Mouse (Mus musculus) midbrain, embryonic 14.5 days (tissue): ENCODE data around the gene Lbh. TPM values are rescaled to one million over a fixed set of nuclear protein-coding genes. Genes with fewer than 3 reads are reported as not detected.

Experiments
- ATAC-seq: fragments of 200-750 bp; cut with Nextera tagmentation; 2 replicates; pipeline ENCODE4 v1.8.0; 2017; ENCODE audit warnings: moderate number of reproducible peaks, moderate library complexity; ENCODE audit not compliant: low FRiP score, low TSS enrichment
- DNase-seq: peaks from one replicate; pipeline ENCODE4 v3.0.0-alpha.2; 2015
- H3K27ac ChIP-seq: fragments of 300-500 bp; sonication (generic); replicated peaks from 2 replicates; pipeline ENCODE4 v1.5.1; 2014; ENCODE audit warnings: mild to moderate bottlenecking, low read depth, low read length, moderate library complexity
- H3K27me3 ChIP-seq: fragments of 300-500 bp; sonication (generic); 2 replicates; pipeline ENCODE4 v1.6.1; 2014; ENCODE audit warnings: low read length, control low read depth, mixed read lengths; ENCODE audit not compliant: control insufficient read depth, insufficient read depth
- H3K36me3 ChIP-seq: fragments of 300-500 bp; sonication (generic); 2 replicates; pipeline ENCODE4 v1.6.1; 2014; ENCODE audit warnings: low read length, control low read depth; ENCODE audit not compliant: control insufficient read depth, insufficient read depth
- H3K4me1 ChIP-seq: fragments of 300-500 bp; sonication (generic); 2 replicates; pipeline ENCODE4 v1.6.1; 2014; ENCODE audit warnings: mild to moderate bottlenecking, antibody characterized with exemption, low read length, control low read depth; ENCODE audit not compliant: control insufficient read depth, insufficient read depth
- H3K4me2 ChIP-seq: fragments of 300-500 bp; sonication (generic); 2 replicates; pipeline ENCODE4 v1.6.1; 2014; ENCODE audit warnings: mild to moderate bottlenecking, low read length, moderate library complexity
- H3K4me3 ChIP-seq: fragments of 300-500 bp; sonication (generic); replicated peaks from 2 replicates; pipeline ENCODE4 v1.5.1; 2014; ENCODE audit warnings: low read depth, low read length
- H3K9ac ChIP-seq: fragments of 300-500 bp; sonication (generic); replicated peaks from 2 replicates; pipeline ENCODE4 v1.6.1; 2014; ENCODE audit warnings: mild to moderate bottlenecking, low read length, moderate library complexity
- H3K9me3 ChIP-seq: fragments of 300-500 bp; sonication (generic); 2 replicates; pipeline ENCODE4 v1.6.1; 2016; ENCODE audit warnings: low read length, control low read depth, mixed read lengths; ENCODE audit not compliant: control insufficient read depth
- WGBS: fragments of 180-500 bp; shearing (Covaris S2); extraction: QIAGEN DNeasy Blood & Tissue Kit; methylation state at CpG from one replicate; pipeline ENCODE4 v1.1.7; 2014; 5-methylcytosine and 5-hydroxymethylcytosine counted together
- polyA plus RNA-seq: library from polyadenylated mRNA; unstranded; fragments of >200 nt; fragmentation: Nextera tagmentation; extraction: Ambion mirVana; gene quantifications from 2 replicates; pipeline ENCODE4 v1.2.1, GENCODE M21; 2014

Lbh gene
- polyA plus RNA-seq, 1 experiment from 2014 or later, result 8.9 TPM

DNA sequence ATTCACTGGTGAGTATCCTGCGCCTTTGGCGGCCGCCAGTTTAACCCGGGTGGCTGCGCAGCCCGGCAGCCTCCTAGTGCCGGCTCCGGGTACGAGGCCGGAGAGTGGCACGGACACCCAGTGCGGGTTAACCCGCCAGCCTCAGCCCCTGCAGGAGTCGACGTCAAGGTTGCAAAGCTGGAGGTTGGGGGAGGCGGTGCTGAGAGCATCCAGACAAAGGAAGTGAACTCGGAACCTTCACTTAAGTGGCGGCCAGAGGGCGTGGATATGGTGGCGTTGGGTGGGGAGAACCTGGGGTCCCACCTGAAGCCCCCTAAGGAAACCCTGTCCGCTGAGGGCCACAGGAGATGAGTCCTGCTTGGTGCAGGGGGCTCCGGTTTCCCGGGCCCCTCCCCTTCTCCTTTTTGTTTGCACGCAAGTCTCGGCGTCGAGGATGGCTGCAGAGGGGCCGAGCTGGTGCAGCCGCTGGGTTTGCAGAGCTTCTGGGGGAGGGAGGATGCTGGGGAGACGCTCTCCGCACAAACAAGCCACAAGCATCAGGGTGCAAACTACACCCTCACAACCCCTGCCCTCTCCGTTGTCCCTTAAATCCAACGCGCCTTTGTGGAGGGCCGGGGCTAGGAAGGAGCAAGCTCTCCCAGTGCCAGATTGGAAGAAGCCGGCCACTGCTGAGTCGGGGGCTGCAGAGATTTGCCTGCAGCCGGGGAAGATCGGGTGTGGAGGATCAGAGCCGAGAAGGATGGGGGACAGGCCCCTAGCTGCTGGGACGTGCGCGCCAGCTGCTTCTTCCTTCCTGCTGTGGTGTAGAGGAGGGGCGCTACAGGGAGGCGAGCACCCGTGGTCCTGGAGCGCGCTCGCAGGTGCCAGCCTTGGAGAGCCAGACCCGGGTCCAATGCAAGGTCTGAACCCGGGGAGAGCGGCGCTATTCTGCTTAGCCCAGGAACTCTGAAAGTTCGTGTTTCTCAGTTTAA lies 751 bp downstream of the Lbh start:
- peak; percentile 70 for ATAC-seq
- under 1% methylated on average over 52 of the region's 54 CpGs for WGBS

DNA sequence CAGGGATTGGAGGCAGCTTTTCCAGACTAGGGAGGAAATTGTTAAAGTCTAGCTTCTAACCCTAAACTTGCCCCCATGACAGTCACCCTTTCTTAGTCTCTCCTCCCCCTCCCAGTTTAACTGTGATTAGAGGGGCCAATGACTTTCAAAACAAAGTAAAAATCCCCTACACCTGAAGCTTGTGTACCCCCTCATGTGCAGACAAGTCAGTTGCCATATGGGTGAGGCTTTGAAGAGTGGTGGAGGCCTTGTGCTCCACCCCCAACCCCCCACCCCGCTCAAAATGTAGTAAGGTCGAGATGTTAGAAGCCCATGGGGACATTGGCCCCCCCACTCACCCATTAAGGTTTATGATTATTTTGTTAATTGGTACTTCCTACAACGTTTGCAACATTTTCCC lies 1.5 kb downstream of the Lbh start:
- Histone ChIP-seq H3K9ac (peak overlapping the region; percentile 93), H3K9me3 (no peaks in the 10 kb centered on the region), H3K4me1 (peaks cover 47% of the 10 kb centered on the region), H3K4me3 (peak overlapping the region; percentile 75), H3K27ac (peak overlapping the region; percentile 96), H3K36me3 (peaks cover 29% of the 10 kb centered on the region), H3K4me2 (peak overlapping the region; percentile 66), H3K27me3 (no peaks in the 10 kb centered on the region)
- DNase-seq (no peak), ATAC-seq (no peak)
- WGBS, result 7% methylated on average over 3 of the region's 3 CpGs

More for the DNA sequence above, 751 bp downstream of the Lbh start:
- Histone ChIP-seq H3K36me3 (peaks cover 25% of the 10 kb centered on the region), H3K9ac (peak overlapping the region; percentile 93), H3K9me3 (no peaks in the 10 kb centered on the region), H3K27me3 (no peaks in the 10 kb centered on the region), H3K4me3 (peak overlapping the region; percentile 75), H3K4me1 (peaks cover 41% of the 10 kb centered on the region), H3K27ac (peak overlapping the region; percentile 96), H3K4me2 (peak overlapping the region; percentile 66)
- peak; percentile 84 for DNase-seq

DNA sequence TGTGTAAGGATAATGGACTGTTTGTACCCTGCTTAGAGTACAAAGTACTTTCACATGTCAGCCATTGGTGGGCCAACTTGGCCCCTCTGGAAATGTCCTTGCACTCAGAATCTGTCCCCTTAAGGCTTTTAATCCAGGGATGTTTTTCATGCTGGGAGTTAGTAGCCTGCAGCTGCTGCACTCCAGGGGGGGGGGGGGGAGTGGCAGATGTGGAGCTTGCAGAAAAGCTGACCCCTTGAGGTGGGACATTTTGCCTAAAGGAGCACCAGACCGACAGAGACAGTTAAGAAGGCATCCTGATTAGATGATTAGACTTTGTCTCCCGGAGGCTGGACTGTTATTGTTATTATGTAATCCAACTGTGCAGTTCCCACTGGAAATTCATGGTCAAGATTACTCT lies 2.3 kb downstream of the Lbh start:
- ATAC-seq (no peak), DNase-seq (no peak)
- Histone ChIP-seq H3K4me2 (peak overlapping the region; percentile 66), H3K36me3 (peaks cover 34% of the 10 kb centered on the region), H3K4me3 (peak overlapping the region; percentile 25), H3K4me1 (peaks cover 55% of the 10 kb centered on the region), H3K27ac (no peak overlapping the region), H3K9ac (0 out of 2 replicates have a peak overlapping the region, but pooled peaks have one; percentile 2), H3K27me3 (no peaks in the 10 kb centered on the region), H3K9me3 (no peaks in the 10 kb centered on the region)
- WGBS, result 5% methylated on average over 2 of the region's 2 CpGs

DNA sequence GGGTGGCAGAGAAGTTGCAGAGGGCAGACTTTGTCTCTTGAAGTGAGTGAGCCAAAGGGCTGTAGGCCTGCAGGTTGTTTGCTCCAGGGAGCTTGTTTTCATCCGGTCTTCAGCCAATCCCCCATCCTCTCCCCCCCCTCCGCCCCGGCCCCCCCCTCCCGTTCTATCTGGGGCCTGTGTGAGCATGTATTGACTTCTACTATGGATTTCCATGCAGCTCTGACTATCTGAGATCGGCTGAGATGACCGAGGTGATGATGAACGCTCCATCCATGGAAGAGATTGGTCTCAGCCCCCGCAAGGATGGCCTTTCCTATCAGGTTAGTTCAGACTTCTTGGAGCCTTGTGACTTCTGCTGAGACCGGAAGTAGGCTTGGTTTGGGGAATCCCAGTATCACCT lies 2.9 kb downstream of the Lbh start:
- WGBS, result 59% methylated on average over 9 of the region's 9 CpGs
- Histone ChIP-seq H3K27ac (no peak overlapping the region), H3K36me3 (peaks cover 35% of the 10 kb centered on the region), H3K4me1 (peaks cover 60% of the 10 kb centered on the region), H3K4me3 (peak overlapping the region; percentile 25), H3K4me2 (peak overlapping the region; percentile 66), H3K9ac (0 out of 2 replicates have a peak overlapping the region, but pooled peaks have one; percentile 2), H3K27me3 (no peaks in the 10 kb centered on the region), H3K9me3 (no peaks in the 10 kb centered on the region)
- ATAC-seq (no peak), DNase-seq (no peak)

DNA sequence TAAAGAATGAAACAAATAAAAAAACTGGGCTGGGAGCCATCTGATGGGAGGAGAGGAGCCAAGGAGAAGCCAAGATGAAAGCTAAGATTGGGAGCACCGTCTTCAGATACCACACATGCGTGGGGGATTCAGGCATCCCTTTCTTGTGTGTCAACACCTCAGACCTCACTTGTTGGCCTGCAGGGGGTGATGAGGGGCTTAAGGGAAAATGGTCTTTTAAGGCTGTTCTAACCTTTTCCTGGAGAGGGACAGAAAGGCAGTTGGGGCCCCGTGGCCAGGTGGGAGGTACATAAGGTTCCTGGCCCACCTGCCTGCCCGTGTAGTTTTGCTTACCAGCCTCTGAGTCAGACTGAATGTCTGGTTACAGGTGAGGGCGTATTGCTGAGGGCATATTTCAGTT lies 4.1 kb downstream of the Lbh start:
- H3K4me2 ChIP-seq, result 0 out of 2 replicates have a peak overlapping the region, but pooled peaks have one; percentile 5
- no peak overlapping the region for H3K9ac ChIP-seq
- DNase-seq, result no peak
- H3K9me3 ChIP-seq, result no peaks in the 10 kb centered on the region
- H3K4me1 ChIP-seq, result peaks cover 69% of the 10 kb centered on the region
- no peak overlapping the region for H3K4me3 ChIP-seq
- WGBS, result 75% methylated on average over 5 of the region's 5 CpGs
- H3K27me3 ChIP-seq, result no peaks in the 10 kb centered on the region
- no peak for ATAC-seq
- no peak overlapping the region for H3K27ac ChIP-seq
- peaks cover 40% of the 10 kb centered on the region for H3K36me3 ChIP-seq

DNA sequence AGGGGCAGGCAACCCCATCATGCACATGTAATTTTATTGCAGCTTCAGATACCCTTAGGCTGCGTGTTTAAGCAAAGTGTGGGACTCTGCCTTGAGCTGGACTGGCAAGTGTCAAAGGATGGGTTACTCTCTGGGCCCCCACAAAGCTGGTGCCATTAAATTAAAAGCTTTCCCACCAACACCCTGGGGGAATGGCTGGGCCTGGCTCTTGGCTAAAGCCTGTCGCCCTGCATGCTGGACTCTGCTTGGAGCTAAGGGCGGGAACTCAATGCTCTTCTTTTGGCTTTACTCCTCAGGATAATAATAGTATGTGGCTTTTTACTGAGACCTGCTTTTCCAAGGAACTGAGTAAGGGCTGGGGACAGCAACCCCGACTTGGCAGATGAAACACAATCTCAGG lies 5.2 kb downstream of the Lbh start:
- no peaks in the 10 kb centered on the region for H3K27me3 ChIP-seq
- no peak for ATAC-seq
- no peaks in the 10 kb centered on the region for H3K9me3 ChIP-seq
- no peak overlapping the region for H3K27ac ChIP-seq
- no peak for DNase-seq
- peaks cover 69% of the 10 kb centered on the region for H3K4me1 ChIP-seq
- 90% methylated on average over 4 of the region's 4 CpGs for WGBS
- H3K9ac ChIP-seq, result no peak overlapping the region
- no peak overlapping the region for H3K4me3 ChIP-seq
- 0 out of 2 replicates have a peak overlapping the region, but pooled peaks have one; percentile 1 for H3K4me2 ChIP-seq
- H3K36me3 ChIP-seq, result peaks cover 44% of the 10 kb centered on the region

DNA sequence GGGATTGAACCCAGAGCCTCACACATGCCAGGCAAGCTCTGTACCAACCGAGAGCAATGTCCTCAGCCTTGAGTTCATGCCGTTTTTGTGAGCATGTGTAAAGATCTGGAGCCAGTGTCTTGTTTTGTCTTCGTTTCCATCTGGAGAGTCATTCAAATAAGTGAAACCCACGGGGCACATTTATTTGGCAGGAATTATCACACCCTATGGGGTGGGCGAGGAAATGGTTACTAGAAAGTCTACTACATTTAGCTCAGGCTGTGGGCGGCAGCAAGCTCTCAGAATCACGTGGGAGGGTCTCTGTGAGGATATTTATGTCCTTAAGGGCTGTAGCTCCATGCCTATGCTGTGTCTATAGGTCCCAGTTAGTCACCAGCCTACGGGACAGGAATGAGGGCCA lies 6.2 kb downstream of the Lbh start:
- DNase-seq (no peak), ATAC-seq (no peak)
- Histone ChIP-seq H3K4me3 (no peak overlapping the region), H3K36me3 (peaks cover 44% of the 10 kb centered on the region), H3K4me1 (peaks cover 69% of the 10 kb centered on the region), H3K27me3 (no peaks in the 10 kb centered on the region), H3K27ac (no peak overlapping the region), H3K9ac (no peak overlapping the region), H3K9me3 (no peaks in the 10 kb centered on the region), H3K4me2 (no peak overlapping the region)
- WGBS, result 92% methylated on average over 8 of the region's 8 CpGs

DNA sequence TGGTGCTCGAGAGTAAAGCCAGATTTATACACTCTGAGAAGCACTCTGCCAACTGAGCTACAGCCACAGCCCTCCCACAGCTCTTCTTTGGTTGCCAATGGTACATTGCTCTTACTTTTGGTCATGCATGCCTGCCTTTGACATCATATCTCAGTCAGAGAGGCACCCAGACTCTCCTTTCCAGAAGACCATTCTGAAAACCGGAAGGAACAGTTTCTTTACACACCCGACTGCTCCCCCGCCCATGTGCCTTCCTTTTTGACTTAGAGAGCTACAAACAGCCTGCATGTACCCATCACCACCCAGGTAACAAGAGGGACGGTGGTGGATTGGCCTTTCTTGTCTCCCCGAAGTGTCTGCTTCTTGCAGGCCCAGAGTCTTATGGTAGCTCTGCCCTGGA lies 7.0 kb downstream of the Lbh start:
- ATAC-seq, result no peak
- WGBS, result 86% methylated on average over 6 of the region's 6 CpGs
- no peak for DNase-seq
- H3K9ac ChIP-seq, result no peak overlapping the region
- no peaks in the 10 kb centered on the region for H3K9me3 ChIP-seq
- H3K27ac ChIP-seq, result peak overlapping the region; percentile 82
- peaks cover 44% of the 10 kb centered on the region for H3K36me3 ChIP-seq
- no peak overlapping the region for H3K4me3 ChIP-seq
- H3K4me1 ChIP-seq, result peaks cover 64% of the 10 kb centered on the region
- peak overlapping the region; percentile 38; the same call in 1 of the 2 replicates for H3K4me2 ChIP-seq
- H3K27me3 ChIP-seq, result no peaks in the 10 kb centered on the region
